Mouse (Mus musculus): ENCODE data around the gene Repin1.

The Repin1 gene

GRCm38 (mm10) chr6:48555104-48555890, 38.4 kb upstream of the Repin1 start:
- Histone ChIP-seq H3K36me3 (ENCODE audit: insufficient read depth, low read length) (no peaks in the 10 kb centered on the region), H3K27me3 (ENCODE audit: insufficient read depth, low read length) (peaks cover 4% of the 10 kb centered on the region; the same call in 1 of the 2 replicates), H3K4me1 (replicated peaks; ENCODE audit: low read depth, low read length) (peaks cover 21% of the 10 kb centered on the region), H3K9me3 (ENCODE audit: low read length) (no peaks in the 10 kb centered on the region), H3K4me3 (replicated peaks; ENCODE audit: low read length) (peak overlapping the region; percentile 74)
- no peak for TF ChIP-seq POU5F1 (IDR thresholded peaks at IDR 0.05; ENCODE audit: borderline replicate concordance, low read length)
- no peak for TF ChIP-seq NANOG (IDR thresholded peaks at IDR 0.05; ENCODE audit: borderline replicate concordance, low read length)
- no peak for TF ChIP-seq CTCF (conservative IDR thresholded peaks at IDR 0.05; ENCODE audit: low read length)

- no peaks in the 10 kb centered on the region for H3K36me3 ChIP-seq (ENCODE audit: insufficient read depth, low read length)
- no peak for TF ChIP-seq NANOG (IDR thresholded peaks at IDR 0.05; ENCODE audit: borderline replicate concordance, low read length)
- TF ChIP-seq POU5F1 (IDR thresholded peaks at IDR 0.05; ENCODE audit: borderline replicate concordance, low read length) = no peak
- no peak for TF ChIP-seq CTCF (conservative IDR thresholded peaks at IDR 0.05; ENCODE audit: low read length)
- H3K27me3 ChIP-seq (ENCODE audit: insufficient read depth, low read length) = peaks cover 2% of the 10 kb centered on the region; the same call in 1 of the 2 replicates
- no peak overlapping the region; the same call in 1 of the 2 replicates for H3K4me3 ChIP-seq (replicated peaks; ENCODE audit: low read length)
- H3K4me1 ChIP-seq (replicated peaks; ENCODE audit: low read depth, low read length) = peaks cover 21% of the 10 kb centered on the region
- H3K9me3 ChIP-seq (ENCODE audit: low read length) = no peaks in the 10 kb centered on the region
Observed at GRCm38 (mm10) chr6:48555956-48556355, 37.7 kb upstream of the Repin1 start.

GRCm38 (mm10) chr6:48565693-48566310, 27.9 kb upstream of the Repin1 start:
- Histone ChIP-seq H3K4me1 (replicated peaks; ENCODE audit: low read depth, low read length) (0 out of 2 replicates have a peak, but pooled peaks cover 5% of the 10 kb centered on the region), H3K27me3 (ENCODE audit: insufficient read depth, low read length) (no peaks in the 10 kb centered on the region; the same call in 1 of the 2 replicates), H3K36me3 (ENCODE audit: insufficient read depth, low read length) (0 out of 2 replicates have a peak, but pooled peaks cover 5% of the 10 kb centered on the region), H3K9me3 (ENCODE audit: low read length) (peaks cover 14% of the 10 kb centered on the region), H3K4me3 (replicated peaks; ENCODE audit: low read length) (no peak overlapping the region)
- TF ChIP-seq NANOG (IDR thresholded peaks at IDR 0.05; ENCODE audit: borderline replicate concordance, low read length) = no peak
- TF ChIP-seq POU5F1 (IDR thresholded peaks at IDR 0.05; ENCODE audit: borderline replicate concordance, low read length) = no peak
- TF ChIP-seq CTCF (conservative IDR thresholded peaks at IDR 0.05; ENCODE audit: low read length) = no peak

DNA sequence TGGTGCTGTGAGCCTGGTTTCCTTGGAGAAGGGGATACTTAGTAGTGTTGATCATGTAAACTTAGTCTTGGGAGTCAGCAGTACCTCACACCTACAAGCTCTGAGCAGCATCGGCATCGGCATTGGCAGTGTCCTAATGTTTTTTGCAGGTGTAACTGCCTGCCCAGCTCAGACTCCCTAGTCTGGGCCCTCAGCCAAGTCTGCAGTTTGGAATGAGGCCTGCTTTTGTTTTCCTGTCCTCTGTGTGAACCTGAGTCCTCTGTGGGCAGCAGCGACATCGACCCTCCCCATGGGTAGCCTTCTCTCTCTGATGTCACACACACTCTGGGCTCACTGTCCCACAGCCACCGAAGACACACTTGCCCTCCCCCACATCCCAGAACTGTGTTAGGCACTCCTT, 27.4 kb upstream of the Repin1 start:
- H3K36me3 ChIP-seq (ENCODE audit: insufficient read depth, low read length) = 0 out of 2 replicates have a peak, but pooled peaks cover 5% of the 10 kb centered on the region
- no peak overlapping the region for H3K4me3 ChIP-seq (replicated peaks; ENCODE audit: low read length)
- H3K4me1 ChIP-seq (replicated peaks; ENCODE audit: low read depth, low read length) = 0 out of 2 replicates have a peak, but pooled peaks cover 5% of the 10 kb centered on the region
- H3K9me3 ChIP-seq (ENCODE audit: low read length) = peaks cover 15% of the 10 kb centered on the region
- TF ChIP-seq NANOG (IDR thresholded peaks at IDR 0.05; ENCODE audit: borderline replicate concordance, low read length) = no peak
- TF ChIP-seq CTCF (conservative IDR thresholded peaks at IDR 0.05; ENCODE audit: low read length) = no peak
- TF ChIP-seq POU5F1 (IDR thresholded peaks at IDR 0.05; ENCODE audit: borderline replicate concordance, low read length) = no peak
- no peaks in the 10 kb centered on the region; the same call in 1 of the 2 replicates for H3K27me3 ChIP-seq (ENCODE audit: insufficient read depth, low read length)

- Histone ChIP-seq H3K4me1 (replicated peaks; ENCODE audit: low read depth, low read length) (0 out of 2 replicates have a peak, but pooled peaks cover 5% of the 10 kb centered on the region), H3K27me3 (ENCODE audit: insufficient read depth, low read length) (peaks cover 7% of the 10 kb centered on the region; the same call in 1 of the 2 replicates), H3K4me3 (replicated peaks; ENCODE audit: low read length) (no peak overlapping the region), H3K36me3 (ENCODE audit: insufficient read depth, low read length) (0 out of 2 replicates have a peak, but pooled peaks cover 5% of the 10 kb centered on the region), H3K9me3 (ENCODE audit: low read length) (peaks cover 15% of the 10 kb centered on the region)
- TF ChIP-seq POU5F1 (IDR thresholded peaks at IDR 0.05; ENCODE audit: borderline replicate concordance, low read length) (no peak), CTCF (conservative IDR thresholded peaks at IDR 0.05; ENCODE audit: low read length) (no peak), NANOG (IDR thresholded peaks at IDR 0.05; ENCODE audit: borderline replicate concordance, low read length) (no peak)
Observed at GRCm38 (mm10) chr6:48568036-48568984, 25.4 kb upstream of the Repin1 start.

DNA sequence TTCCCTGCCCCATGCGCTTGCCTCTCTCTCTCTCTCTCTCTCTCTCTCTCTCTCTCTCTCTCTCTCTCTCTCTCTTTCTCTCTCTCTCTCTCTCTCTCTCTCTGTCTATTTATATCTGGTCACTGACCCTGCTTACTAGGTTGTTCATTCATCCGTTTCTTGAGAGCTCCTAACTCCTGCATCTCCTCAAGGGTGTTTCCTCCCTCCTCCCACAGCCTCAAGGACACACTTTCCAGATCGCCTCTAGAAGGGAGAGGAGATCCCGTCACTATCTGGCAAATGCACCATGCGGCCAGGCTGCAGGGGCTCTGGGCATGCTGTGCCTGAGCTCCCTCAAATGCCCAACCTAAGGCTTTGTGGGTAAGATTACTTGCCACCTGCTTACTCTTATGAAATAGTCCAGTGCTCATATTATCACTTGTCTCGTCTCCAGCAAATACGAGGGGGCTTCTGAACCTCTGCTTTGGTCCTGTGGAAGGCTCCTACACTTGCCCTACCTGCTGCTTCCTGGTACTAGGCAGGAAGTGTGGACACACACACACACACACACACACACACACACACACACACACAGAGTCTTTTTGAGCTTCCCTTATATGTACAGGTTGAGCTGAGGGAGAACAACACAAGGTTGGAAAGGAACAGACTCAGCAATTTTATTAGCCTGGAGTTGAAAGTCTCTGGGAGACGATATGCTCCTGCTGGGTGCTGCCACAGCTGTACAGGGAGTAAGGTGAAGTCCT, 24.4 kb upstream of the Repin1 start:
- H3K9me3 ChIP-seq (ENCODE audit: low read length) = peaks cover 15% of the 10 kb centered on the region
- 0 out of 2 replicates have a peak, but pooled peaks cover 5% of the 10 kb centered on the region for H3K4me1 ChIP-seq (replicated peaks; ENCODE audit: low read depth, low read length)
- H3K36me3 ChIP-seq (ENCODE audit: insufficient read depth, low read length) = 0 out of 2 replicates have a peak, but pooled peaks cover 5% of the 10 kb centered on the region
- TF ChIP-seq NANOG (IDR thresholded peaks at IDR 0.05; ENCODE audit: borderline replicate concordance, low read length) (no peak), POU5F1 (IDR thresholded peaks at IDR 0.05; ENCODE audit: borderline replicate concordance, low read length) (no peak), CTCF (conservative IDR thresholded peaks at IDR 0.05; ENCODE audit: low read length) (no peak)
- H3K4me3 ChIP-seq (replicated peaks; ENCODE audit: low read length) = no peak overlapping the region
- H3K27me3 ChIP-seq (ENCODE audit: insufficient read depth, low read length) = peaks cover 8% of the 10 kb centered on the region; the same call in 1 of the 2 replicates

GRCm38 (mm10) chr6:48572014-48572413, 21.7 kb upstream of the Repin1 start:
- Histone ChIP-seq H3K36me3 (ENCODE audit: insufficient read depth, low read length) (no peaks in the 10 kb centered on the region), H3K27me3 (ENCODE audit: insufficient read depth, low read length) (peaks cover 12% of the 10 kb centered on the region; the same call in 1 of the 2 replicates), H3K4me1 (replicated peaks; ENCODE audit: low read depth, low read length) (0 out of 2 replicates have a peak, but pooled peaks cover 5% of the 10 kb centered on the region), H3K4me3 (replicated peaks; ENCODE audit: low read length) (no peak overlapping the region), H3K9me3 (ENCODE audit: low read length) (peaks cover 15% of the 10 kb centered on the region)
- TF ChIP-seq POU5F1 (IDR thresholded peaks at IDR 0.05; ENCODE audit: borderline replicate concordance, low read length) = no peak
- TF ChIP-seq NANOG (IDR thresholded peaks at IDR 0.05; ENCODE audit: borderline replicate concordance, low read length) = no peak
- no peak for TF ChIP-seq CTCF (conservative IDR thresholded peaks at IDR 0.05; ENCODE audit: low read length)

Data from E14TG2a.4 (cell line).